Mouse (Mus musculus) spleen, adult 2 months (tissue): ENCODE measurements around the gene Tmem254c. TPM values are rescaled to one million over a fixed set of nuclear protein-coding genes. Genes with fewer than 3 reads are reported as not detected.
"Not testable (repeated sequence)": the region's sequence is repeated elsewhere in the genome, so short reads cannot be mapped to it uniquely, and the experiment has no call there.

Source experiments
- DNase-seq, 2 experiments: peaks; one replicate each; pipeline versions ENCODE4 v3.0.0 to v3.0.0-alpha.2; 2012 to 2021; ENCODE audit warnings: low spot score in 2 of 2, low read depth in 1 of 2
- H3K27ac ChIP-seq: fragments of 200-500 bp; 2 replicates; pipeline ENCODE4 v1.5.1; 2012; ENCODE audit warnings: low read length, inconsistent platforms; ENCODE audit not compliant: insufficient read depth
- H3K27me3 ChIP-seq: fragments of 200-500 bp; 2 replicates; pipeline ENCODE4 v1.6.1; 2012; ENCODE audit warnings: mild to moderate bottlenecking, moderate library complexity, low read length, inconsistent platforms; ENCODE audit not compliant: control insufficient read depth, insufficient read depth
- H3K36me3 ChIP-seq: fragments of 200-500 bp; 2 replicates; pipeline ENCODE4 v1.6.1; 2012; ENCODE audit warnings: mild to moderate bottlenecking, low read length, inconsistent platforms; ENCODE audit not compliant: control insufficient read depth, insufficient read depth
- H3K4me1 ChIP-seq: fragments of 200-500 bp; 2 replicates; pipeline ENCODE4 v1.6.1; 2011; ENCODE audit warnings: inconsistent platforms; ENCODE audit not compliant: control insufficient read depth, insufficient read depth, insufficient read length
- H3K4me3 ChIP-seq: fragments of 200-500 bp; 2 replicates; pipeline ENCODE4 v1.5.1; 2011; ENCODE audit warnings: mild to moderate bottlenecking, inconsistent platforms; ENCODE audit not compliant: insufficient read depth, insufficient read length; ENCODE audit errors: extremely low read depth
- WGBS: fragments of 180-500 bp; shearing (Covaris S2); methylation state at CpG from one replicate; pipeline ENCODE4 v1.1.7; 2018; 5-methylcytosine and 5-hydroxymethylcytosine counted together
- polyA plus RNA-seq: library from polyadenylated mRNA; depleted of rRNA; stranded (reverse); fragments of >200 nt; gene quantifications from 2 replicates; pipeline ENCODE4 v1.2.3, GENCODE M21; 2012; rRNA removed

The Tmem254c gene
- polyA plus RNA-seq = 7.2 and 10.3 TPM in 2 replicates

DNA sequence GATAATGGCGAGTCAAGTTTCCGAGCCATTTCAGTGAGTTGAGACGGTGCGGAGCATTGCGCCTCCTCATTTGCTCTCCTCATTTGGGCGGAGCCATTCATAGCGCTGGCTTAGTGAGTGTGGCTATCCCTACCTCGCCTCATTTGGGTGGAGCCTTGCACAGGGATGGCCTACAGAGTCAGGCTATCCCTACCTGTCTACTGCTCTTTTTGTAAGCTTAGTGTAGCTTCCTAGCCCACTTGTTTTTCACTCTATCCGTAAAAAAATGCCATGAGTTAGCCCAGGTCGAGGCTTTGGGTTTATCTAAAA, at the start of gene Tmem254c:
Gene Tmem254c, minus strand, starts transcription at position 31 of the 309 bp plus-strand sequence.
- not testable (repeated sequence) for H3K27me3 ChIP-seq, H3K4me3 ChIP-seq, H3K36me3 ChIP-seq, H3K27ac ChIP-seq, H3K4me1 ChIP-seq, DNase-seq
- no CpG with 5 or more reads among the region's 10 CpGs for WGBS

DNA sequence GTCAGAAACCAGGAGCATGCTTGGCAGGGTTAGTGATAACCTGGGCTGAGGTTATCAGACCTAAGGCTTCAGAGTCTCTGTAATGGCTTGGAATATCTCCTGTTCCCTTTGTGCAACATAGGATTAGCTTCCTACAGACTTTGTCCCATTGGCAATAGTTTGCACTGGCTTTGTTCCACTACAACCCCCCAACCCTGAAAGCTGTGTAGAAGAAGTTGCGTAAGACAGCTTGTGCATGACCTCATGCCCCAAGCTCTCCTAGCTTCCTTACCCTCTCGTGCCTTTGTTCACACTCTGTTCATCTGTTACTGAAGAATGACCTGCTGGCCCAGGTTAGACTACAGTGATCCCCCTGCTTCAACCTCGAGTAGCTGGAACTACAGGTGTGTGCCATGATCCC, 30.5 kb upstream of the Tmem254c start:
- H3K36me3 ChIP-seq, H3K4me1 ChIP-seq, H3K27me3 ChIP-seq, H3K4me3 ChIP-seq, DNase-seq, H3K27ac ChIP-seq: not testable (repeated sequence)
- WGBS = no CpG with 5 or more reads among the region's 3 CpGs

DNA sequence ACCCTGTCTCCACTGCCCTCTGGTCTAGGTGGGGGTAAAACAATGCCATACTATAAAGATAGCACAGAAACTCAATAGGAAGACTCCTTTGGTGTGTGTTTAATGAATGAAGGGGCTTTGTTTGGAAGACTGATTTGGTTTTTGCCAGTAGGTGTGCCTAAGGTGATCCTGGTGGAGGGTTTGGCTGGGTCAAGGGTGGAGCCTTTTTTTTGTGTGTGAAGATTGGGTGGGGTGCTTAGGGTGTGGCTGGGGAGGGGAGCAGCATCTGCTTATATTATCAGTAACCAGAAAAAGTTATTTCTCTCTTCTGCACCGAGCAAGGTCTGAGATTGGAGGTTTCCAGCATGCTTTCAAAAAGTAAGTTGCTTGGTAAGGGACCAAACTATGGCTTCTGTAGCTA, 14.8 kb upstream of the Tmem254c start, which contains the start of gene Cphx3:
Gene Cphx3, plus strand, starts transcription at position 301 of the 400 bp plus-strand sequence.
- not testable (repeated sequence) for H3K27ac ChIP-seq, H3K4me3 ChIP-seq, H3K4me1 ChIP-seq, H3K27me3 ChIP-seq, H3K36me3 ChIP-seq, DNase-seq
- no CpG with 5 or more reads among the region's 1 CpGs for WGBS

DNA sequence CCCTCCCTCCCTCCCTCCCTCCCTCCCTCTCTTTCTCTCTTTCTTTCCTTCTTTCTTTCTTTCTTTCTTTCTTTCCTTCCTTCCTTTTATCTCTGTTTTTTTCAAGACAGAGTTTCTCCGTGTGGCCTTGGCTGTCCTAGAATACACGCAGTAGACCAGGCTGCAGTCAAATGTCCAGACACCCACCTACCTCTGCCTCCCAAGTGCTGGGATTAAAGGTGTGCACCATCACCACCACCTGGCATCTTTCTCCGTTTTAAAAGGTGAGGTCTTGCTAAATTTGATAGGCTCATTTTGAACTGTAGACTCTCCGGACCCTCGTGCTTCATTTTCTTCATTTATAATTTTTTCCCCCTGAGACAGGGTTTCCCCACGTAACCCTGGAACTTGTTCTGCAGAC, 14.1 kb upstream of the Tmem254c start, which contains the start of gene Cphx2:
Gene Cphx2, plus strand, starts transcription at position 301 of the 400 bp plus-strand sequence.
- not testable (repeated sequence) for H3K27me3 ChIP-seq, DNase-seq, H3K4me3 ChIP-seq, H3K36me3 ChIP-seq, H3K27ac ChIP-seq, H3K4me1 ChIP-seq
- WGBS = no CpG with 5 or more reads among the region's 6 CpGs

DNA sequence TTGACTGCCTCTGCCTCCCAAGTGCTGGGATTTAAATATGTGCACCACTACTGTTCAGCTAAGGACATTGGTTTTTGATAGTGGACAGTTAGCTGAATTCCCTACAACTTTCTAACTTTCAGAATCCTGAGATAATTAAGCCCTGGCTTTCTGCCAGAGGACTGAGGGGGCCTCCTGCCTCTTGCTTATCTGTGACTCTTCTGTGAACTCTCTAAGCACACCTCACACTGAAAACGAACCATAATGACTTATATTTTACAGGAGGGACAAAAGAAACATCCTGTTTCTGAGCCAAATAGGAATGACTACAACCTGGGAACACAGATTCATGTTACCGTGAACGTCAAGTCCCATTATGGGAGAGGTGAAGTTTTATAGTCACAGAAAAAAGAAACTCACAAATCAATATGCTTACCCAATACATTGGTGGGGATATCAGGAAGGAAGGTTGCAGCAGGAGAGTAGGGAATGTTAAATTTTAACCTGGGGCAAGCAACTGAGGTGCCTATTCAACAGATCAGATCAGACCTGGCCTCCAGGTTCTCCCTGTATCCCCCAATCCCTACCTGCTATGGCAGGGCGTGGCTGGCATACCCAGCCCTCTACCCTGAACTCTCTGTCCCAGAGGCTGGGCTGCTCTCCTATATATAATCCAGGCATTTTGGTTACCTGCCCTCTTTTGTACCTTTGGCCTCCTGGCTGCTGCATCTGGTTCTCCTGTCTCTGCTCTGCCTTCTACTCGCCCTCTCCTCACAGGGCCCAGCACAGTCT, 9.7 kb upstream of the Tmem254c start:
- not testable (repeated sequence) for H3K36me3 ChIP-seq, H3K27ac ChIP-seq, DNase-seq, H3K27me3 ChIP-seq, H3K4me1 ChIP-seq, H3K4me3 ChIP-seq
- WGBS = no CpG with 5 or more reads among the region's 5 CpGs

DNA sequence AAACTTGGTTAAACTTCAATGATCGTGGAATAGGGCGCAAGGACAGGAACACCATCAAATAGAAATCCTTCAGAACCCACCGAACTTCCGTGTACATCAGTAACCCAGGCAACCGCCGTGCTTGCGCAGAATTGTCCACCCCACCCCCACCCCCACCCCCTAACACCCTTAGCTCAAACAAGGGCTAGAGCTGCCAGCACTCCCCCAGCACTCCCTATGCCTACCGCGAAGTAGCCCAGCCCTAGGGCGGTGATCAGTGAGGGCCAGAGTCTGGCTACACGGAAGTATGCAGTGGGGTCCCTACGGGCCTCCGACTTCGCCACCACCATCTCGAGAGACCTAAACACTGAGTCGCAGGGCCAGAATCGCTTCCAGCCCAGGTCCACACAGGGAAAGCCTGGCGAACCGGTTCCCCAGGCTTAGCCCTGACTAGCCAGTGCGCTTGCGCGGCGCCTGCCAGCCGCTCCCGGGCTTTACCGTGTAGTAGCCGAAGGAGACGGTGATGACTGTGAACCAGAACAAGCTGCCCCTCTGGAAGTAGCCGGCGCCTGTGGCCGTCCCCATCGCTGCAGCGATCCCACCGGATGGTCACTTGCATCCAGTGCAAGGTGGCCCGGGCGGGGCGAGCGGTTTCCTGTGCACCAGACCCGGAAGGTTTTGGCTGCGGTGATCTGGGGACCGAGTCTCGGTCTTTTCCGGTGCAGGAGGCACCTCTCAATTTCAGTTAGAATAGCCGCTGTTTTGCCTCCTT, 406 bp downstream of the Tmem254c start:
- not testable (repeated sequence) for DNase-seq, H3K4me3 ChIP-seq, H3K4me1 ChIP-seq, H3K27me3 ChIP-seq, H3K27ac ChIP-seq, H3K36me3 ChIP-seq
- no CpG with 5 or more reads among the region's 44 CpGs for WGBS

DNA sequence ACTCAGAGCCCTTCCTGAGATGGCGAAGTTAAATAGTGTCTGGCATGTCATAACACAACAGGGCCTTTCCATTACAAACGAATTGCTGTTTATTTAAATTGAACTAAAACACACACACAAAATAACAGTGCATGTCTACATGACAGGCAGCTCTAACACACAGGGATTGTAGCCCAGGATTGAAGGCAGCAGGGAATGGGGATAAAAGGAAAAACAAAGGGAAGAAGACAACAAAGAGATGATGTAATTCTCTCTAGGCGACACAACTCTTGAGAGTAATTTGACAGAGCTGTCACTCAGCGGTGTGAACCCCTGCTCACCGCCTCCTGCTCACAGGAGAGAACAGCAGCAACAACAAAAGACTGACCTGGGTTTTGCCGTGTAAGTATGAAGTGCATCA, 7.8 kb downstream of the Tmem254c start:
- H3K27me3 ChIP-seq, H3K4me3 ChIP-seq, H3K36me3 ChIP-seq, H3K4me1 ChIP-seq, H3K27ac ChIP-seq, DNase-seq: not testable (repeated sequence)
- WGBS = no CpG with 5 or more reads among the region's 6 CpGs

DNA sequence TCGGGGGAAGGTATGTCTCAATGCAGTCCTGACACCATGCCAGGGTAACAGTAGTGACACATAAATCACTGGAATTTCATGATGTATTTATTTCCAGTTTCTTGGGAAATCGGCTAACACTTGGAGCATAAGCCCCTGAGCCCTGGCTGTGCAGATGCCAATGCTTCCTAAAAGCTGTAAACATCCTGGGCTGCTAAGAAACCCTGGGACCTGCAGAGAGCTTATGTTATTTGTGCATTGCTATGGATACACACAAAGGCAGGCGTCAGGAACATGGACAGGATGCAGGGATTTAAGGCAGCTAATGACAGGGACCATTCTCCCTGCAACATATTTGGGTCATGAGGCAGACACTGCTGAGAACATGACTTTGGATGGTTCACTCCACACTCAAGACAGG, 9.0 kb downstream of the Tmem254c start:
- H3K4me3 ChIP-seq, H3K36me3 ChIP-seq, H3K4me1 ChIP-seq, H3K27ac ChIP-seq, DNase-seq, H3K27me3 ChIP-seq: not testable (repeated sequence)
- no CpG with 5 or more reads among the region's 3 CpGs for WGBS

DNA sequence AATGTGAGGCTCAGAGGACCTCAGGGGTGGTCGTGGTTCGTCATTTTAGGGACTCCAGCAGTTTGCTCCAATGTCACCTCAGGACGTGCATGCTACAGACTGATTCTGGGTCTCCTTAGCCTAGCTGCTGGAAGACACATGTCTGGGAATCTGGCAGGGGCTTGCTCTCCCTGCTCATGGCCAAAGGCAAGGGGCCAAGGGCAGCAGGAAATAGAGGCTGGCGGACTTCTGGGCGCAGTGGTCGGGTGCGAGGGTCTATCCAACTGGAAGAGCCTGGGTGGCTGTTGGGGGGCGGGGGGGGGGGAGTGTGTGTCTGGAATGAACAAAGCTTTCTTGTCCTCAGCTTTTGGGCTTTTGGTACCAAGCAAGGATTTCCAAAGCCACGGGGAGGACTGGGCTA, 18.4 kb downstream of the Tmem254c start:
- no CpG with 5 or more reads among the region's 9 CpGs for WGBS
- not testable (repeated sequence) for H3K27me3 ChIP-seq

DNA sequence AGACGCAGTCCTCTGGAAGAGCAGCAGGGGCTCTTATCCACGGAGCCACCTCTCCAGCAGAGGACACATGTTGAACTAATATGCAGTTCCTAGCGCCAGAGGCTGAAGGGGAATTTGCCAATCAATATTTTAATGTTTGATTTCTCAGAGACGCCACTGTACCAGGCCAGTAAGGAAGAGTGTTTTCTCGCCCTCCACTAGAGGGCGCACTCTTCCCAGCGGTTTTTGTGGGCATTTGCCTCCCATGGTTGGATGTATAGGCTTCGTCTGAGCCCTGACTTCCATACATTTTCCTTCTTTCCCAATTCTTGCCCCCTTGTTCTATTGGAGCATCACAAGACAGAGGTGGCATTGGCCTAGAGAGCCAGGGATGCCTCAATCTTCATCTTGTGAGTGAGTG, 20.1 kb downstream of the Tmem254c start:
- WGBS = no CpG with 5 or more reads among the region's 8 CpGs
- not testable (repeated sequence) for H3K27ac ChIP-seq, H3K4me1 ChIP-seq, DNase-seq, H3K27me3 ChIP-seq, H3K4me3 ChIP-seq, H3K36me3 ChIP-seq

More for the DNA sequence above, 18.4 kb downstream of the Tmem254c start:
- H3K36me3 ChIP-seq, H3K27ac ChIP-seq, H3K4me3 ChIP-seq, H3K4me1 ChIP-seq, DNase-seq: not testable (repeated sequence)

DNA sequence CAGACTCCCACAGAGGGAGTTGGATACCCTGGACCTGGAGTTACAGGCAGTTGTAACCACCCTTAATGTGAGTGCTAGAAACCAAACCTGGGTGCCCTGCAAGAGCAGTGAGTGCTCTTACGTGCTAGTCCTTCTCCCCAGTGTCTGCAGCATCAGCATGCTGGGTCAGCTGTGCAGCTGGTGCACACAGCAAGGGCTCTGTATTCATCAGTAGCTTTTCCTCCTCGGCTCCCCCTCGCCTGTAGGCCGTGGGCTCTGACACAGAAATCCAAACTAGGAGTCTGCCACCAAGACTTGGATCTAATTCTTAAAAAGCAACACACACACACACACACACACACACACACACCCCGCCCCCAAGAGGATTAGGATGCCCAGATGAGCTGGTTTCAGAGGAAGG, 22.1 kb downstream of the Tmem254c start:
- not testable (repeated sequence) for H3K4me3 ChIP-seq, H3K4me1 ChIP-seq, H3K27me3 ChIP-seq, H3K36me3 ChIP-seq, DNase-seq, H3K27ac ChIP-seq
- WGBS = no CpG with 5 or more reads among the region's 5 CpGs
